ENCODE assay signal across 27 mouse cellular contexts in the genomic region with DNA sequence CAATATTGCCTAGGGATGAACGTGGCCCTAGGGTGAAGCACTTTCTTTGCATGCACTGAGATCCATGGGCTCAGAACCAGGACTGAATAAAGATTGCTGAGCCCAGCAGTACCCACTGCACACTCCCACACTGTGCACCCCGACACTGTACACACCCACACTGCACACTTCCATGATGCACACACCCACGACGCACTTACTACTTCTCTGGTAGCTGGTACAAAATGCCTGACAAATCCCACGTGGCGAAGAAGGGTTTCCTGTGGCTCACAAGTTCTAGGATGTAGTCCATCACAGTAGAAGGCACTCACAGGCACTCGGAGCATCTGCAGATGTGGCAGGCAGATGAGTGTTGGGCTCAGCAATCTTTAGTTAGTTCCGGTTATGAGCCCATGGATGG. TPM values are rescaled to one million over a fixed set of nuclear protein-coding genes. Genes with fewer than 3 reads are reported as not detected.
DNase-seq lines count a peak whose midpoint lies in the region; ATAC-seq lines count a peak whose summit lies in the region.
"Had no signal": no experiment of that assay in that cellular context is flagged by ENCODE, and none has a peak within 500 bp of the region (broad histone marks: within the 10 kb centered on the region; RNA-seq: fewer than 3 reads in every experiment).

No protein-coding gene starts in this region.

- no peaks in the 10 kb centered on the region for H3K27me3 ChIP-seq in midbrain, embryonic 11.5 days (ENCODE audit: control insufficient read depth, insufficient read depth, low read length)
- no peaks in the 10 kb centered on the region for H3K27me3 ChIP-seq in midbrain, embryonic 14.5 days (ENCODE audit: control insufficient read depth, insufficient read depth, low read length)
- H3K27me3 ChIP-seq: CH12.LX had no signal

- no peak overlapping the region for H3K4me3 ChIP-seq in midbrain, embryonic 11.5 days (ENCODE audit: low read depth, low read length)
- H3K4me3 ChIP-seq in midbrain, embryonic 14.5 days (replicated peaks; ENCODE audit: low read depth, low read length) = no peak overlapping the region
- H3K4me3 ChIP-seq: embryonic facial prominence, embryonic 10.5 days; embryonic facial prominence, embryonic 12.5 days; forebrain, embryonic 13.5 days; forebrain, embryonic 15.5 days had no signal

- H3K4me1 ChIP-seq in midbrain, embryonic 11.5 days (ENCODE audit: control insufficient read depth, insufficient read depth, low read length) = no peaks in the 10 kb centered on the region
- H3K4me1 ChIP-seq in midbrain, embryonic 14.5 days (ENCODE audit: control insufficient read depth, insufficient read depth, low read length) = no peaks in the 10 kb centered on the region

- no peak overlapping the region for H3K27ac ChIP-seq in midbrain, embryonic 11.5 days (ENCODE audit: low read depth, low read length)
- no peak overlapping the region for H3K27ac ChIP-seq in midbrain, embryonic 14.5 days (replicated peaks; ENCODE audit: low read depth, low read length)
- H3K27ac ChIP-seq: embryonic facial prominence, embryonic 10.5 days; embryonic facial prominence, embryonic 12.5 days; forebrain, embryonic 13.5 days; forebrain, embryonic 15.5 days had no signal

- 67% methylated on average over 8 of the region's 8 CpGs for WGBS in midbrain, embryonic 11.5 days
- WGBS in midbrain, embryonic 14.5 days = 64% methylated on average over 8 of the region's 8 CpGs

- peak; percentile 58; the same call in 1 of the 2 replicates for ATAC-seq in frontal cortex, adult (ENCODE audit: low TSS enrichment)
- no peak for ATAC-seq in midbrain, embryonic 11.5 days (ENCODE audit: low FRiP score)
- no peak for ATAC-seq in midbrain, embryonic 14.5 days (ENCODE audit: low FRiP score, low TSS enrichment)
- ATAC-seq: activated CD4-positive, CD25-positive, alpha-beta regulatory T cell, adult 4 months; CD4-positive, CD25-positive, alpha-beta regulatory T cell, adult 4 months; forebrain, embryonic 13.5 days; forebrain, embryonic 15.5 days; Patski had no signal

- no peak overlapping the region for H3K9ac ChIP-seq in midbrain, embryonic 11.5 days (ENCODE audit: low read length)
- H3K9ac ChIP-seq in midbrain, embryonic 14.5 days (replicated peaks; ENCODE audit: low read length) = no peak overlapping the region
- H3K9ac ChIP-seq: embryonic facial prominence, embryonic 12.5 days; forebrain, embryonic 13.5 days; forebrain, embryonic 15.5 days had no signal

- no peak for DNase-seq in frontal cortex, postnatal 25 days (ENCODE audit: low spot score in 2 of 2)
- DNase-seq in midbrain, embryonic 11.5 days (ENCODE audit: low spot score, missing footprints) = peak; percentile 39
- DNase-seq in midbrain, embryonic 14.5 days = no peak
- DNase-seq in right cerebral cortex, adult 2 months (ENCODE audit: low spot score in 2 of 2) = peak; percentile 45 to 54
- DNase-seq in right cerebral cortex, postnatal 14 days = no peak
- DNase-seq in brain, adult 2 months (ENCODE audit: low read depth, low spot score) = peak; percentile 74
- no peak for DNase-seq in embryo, embryonic 10 days (ENCODE audit: low spot score)
- DNase-seq: adrenal gland, adult 8-10 months; adrenal gland, postnatal 14 days; adrenal gland, postnatal 36 days; B cell, adult 2 months; cerebellum, adult 11 months; cerebellum, adult 18-20 months; cerebellum, adult 8-10 months; cerebellum, adult 9-11 months; cerebellum, postnatal 14 days; cerebellum, postnatal 36 days had no signal

- no peaks in the 10 kb centered on the region for H3K9me3 ChIP-seq in midbrain, embryonic 11.5 days (ENCODE audit: control insufficient read depth, low read length)
- H3K9me3 ChIP-seq in midbrain, embryonic 14.5 days (ENCODE audit: control insufficient read depth, low read length) = no peaks in the 10 kb centered on the region
- H3K9me3 ChIP-seq: embryonic facial prominence, embryonic 10.5 days; embryonic facial prominence, embryonic 12.5 days; forebrain, embryonic 13.5 days; forebrain, embryonic 15.5 days; G1E had no signal

- no peak overlapping the region for H3K4me2 ChIP-seq in midbrain, embryonic 11.5 days
- no peak overlapping the region for H3K4me2 ChIP-seq in midbrain, embryonic 14.5 days (ENCODE audit: low read length)
- H3K4me2 ChIP-seq: embryonic facial prominence, embryonic 12.5 days; forebrain, embryonic 13.5 days; forebrain, embryonic 15.5 days had no signal

- H3K36me3 ChIP-seq in midbrain, embryonic 11.5 days (ENCODE audit: control insufficient read depth, insufficient read depth, low read length) = no peaks in the 10 kb centered on the region
- no peaks in the 10 kb centered on the region for H3K36me3 ChIP-seq in midbrain, embryonic 14.5 days (ENCODE audit: control insufficient read depth, insufficient read depth, low read length)
- H3K36me3 ChIP-seq: embryonic facial prominence, embryonic 10.5 days; embryonic facial prominence, embryonic 12.5 days; forebrain, embryonic 15.5 days; G1E had no signal

RNA-seq across cellular contexts. Expression of a gene that starts 4.3 kb away (rescaled TPM):
- polyA plus RNA-seq in midbrain, embryonic 11.5 days (2014; fragmentation: Nextera tagmentation; extraction: Ambion mirVana) = 47.2 and 52.4 TPM in 2 replicates
- polyA plus RNA-seq in midbrain, embryonic 14.5 days (2014; fragmentation: Nextera tagmentation; extraction: Ambion mirVana) = 135 and 147 TPM in 2 replicates
- polyA plus RNA-seq: activated CD4-positive, CD25-positive, alpha-beta regulatory T cell, adult 4 months; CD4-positive, CD25-positive, alpha-beta regulatory T cell, adult 4 months; G1E had no signal

RNA-seq across cellular contexts. Expression of a gene that starts 6.1 kb away (rescaled TPM):
- 14.3 and 16.9 TPM in 2 replicates for polyA plus RNA-seq in midbrain, embryonic 11.5 days (2014; fragmentation: Nextera tagmentation; extraction: Ambion mirVana)
- 25.8 and 43.4 TPM in 2 replicates for polyA plus RNA-seq in midbrain, embryonic 14.5 days (2014; fragmentation: Nextera tagmentation; extraction: Ambion mirVana)

RNA-seq across cellular contexts. Expression of a gene that starts 14.0 kb away (rescaled TPM):
- 10.8 and 11.7 TPM in 2 replicates for polyA plus RNA-seq in midbrain, embryonic 11.5 days (2014; fragmentation: Nextera tagmentation; extraction: Ambion mirVana)
- polyA plus RNA-seq in midbrain, embryonic 14.5 days (2014; fragmentation: Nextera tagmentation; extraction: Ambion mirVana) = 6.7 and 7.5 TPM in 2 replicates

RNA-seq across cellular contexts. Expression of a gene that starts 14.3 kb away (rescaled TPM):
- polyA plus RNA-seq in midbrain, embryonic 11.5 days (2014; fragmentation: Nextera tagmentation; extraction: Ambion mirVana) = 37.4 and 41.3 TPM in 2 replicates
- polyA plus RNA-seq in midbrain, embryonic 14.5 days (2014; fragmentation: Nextera tagmentation; extraction: Ambion mirVana) = 64.2 and 71.2 TPM in 2 replicates

RNA-seq across cellular contexts. Expression of a gene that starts 14.5 kb away (rescaled TPM):
- 0.23 and 0.40 TPM in 2 replicates for polyA plus RNA-seq in midbrain, embryonic 11.5 days (2014; fragmentation: Nextera tagmentation; extraction: Ambion mirVana)
- 0.46 and 0.50 TPM in 2 replicates for polyA plus RNA-seq in midbrain, embryonic 14.5 days (2014; fragmentation: Nextera tagmentation; extraction: Ambion mirVana)
- polyA plus RNA-seq: activated CD4-positive, CD25-positive, alpha-beta regulatory T cell, adult 4 months had no signal

Comparison
In these comparisons a context has a peak if more than half of its experiments do, and no peak if none do; other contexts are left out.
1. DNase-seq: peak in midbrain, embryonic 11.5 days (single experiment), right cerebral cortex, adult 2 months (2 of 2) and brain, adult 2 months (single experiment); none in frontal cortex, postnatal 25 days (0 of 2), midbrain, embryonic 14.5 days (single experiment), right cerebral cortex, postnatal 14 days (single experiment) and embryo, embryonic 10 days (single experiment).